Mouse (Mus musculus) cortical plate, adult 2 months (tissue): ENCODE data around the gene Nckap5.

Source experiments
- CTCF ChIP-seq: fragments of 200-500 bp; IDR thresholded peaks from 2 replicates; pipeline ENCODE4 v1.5.1; 2011; ENCODE audit warnings: mild to moderate bottlenecking, control low read depth, low read length; ENCODE audit not compliant: insufficient read depth; ENCODE audit errors: extremely low read depth
- POLR2A ChIP-seq: fragments of 200-500 bp; IDR thresholded peaks from 2 replicates; pipeline ENCODE4 v1.6.1; 2011; ENCODE audit warnings: mild to moderate bottlenecking, low read length, control low read depth; ENCODE audit not compliant: insufficient read depth; ENCODE audit errors: extremely low read depth

DNA sequence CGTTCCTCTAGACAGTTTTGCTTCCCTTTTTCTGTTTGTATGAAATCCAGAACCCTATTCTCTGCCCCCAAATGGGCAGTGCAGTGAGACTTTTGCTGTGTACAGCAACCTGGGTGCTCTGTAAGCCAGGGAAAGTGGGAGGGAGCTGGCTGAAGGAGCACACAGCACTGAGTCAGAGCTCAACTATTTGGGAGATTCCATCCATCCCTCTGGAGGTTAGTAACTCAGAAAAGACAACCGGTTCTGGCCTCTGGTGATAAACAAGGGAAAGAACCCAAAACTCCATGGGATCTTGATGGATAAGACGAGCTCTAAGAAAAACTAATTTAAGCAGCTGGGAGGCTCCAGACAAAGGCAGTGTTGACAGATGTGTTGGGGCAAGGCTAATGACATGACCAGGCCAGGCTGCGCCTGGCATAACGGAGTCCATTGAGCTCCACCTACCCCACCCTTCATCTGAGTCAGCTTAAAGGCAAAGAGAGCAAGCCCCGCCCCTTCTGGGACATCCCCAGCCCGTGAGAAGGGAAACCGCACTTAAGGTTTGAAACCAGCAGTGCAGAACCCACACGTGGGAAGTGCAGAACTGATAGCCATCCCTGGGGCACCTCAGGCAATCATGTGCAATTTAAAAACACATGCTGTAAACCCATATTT lies 13.1 kb downstream of the Nckap5 start:
- TF ChIP-seq CTCF (no peak), POLR2A (no peak)
